Mouse (Mus musculus) neural tube, embryonic 11.5 days (tissue): Measurements from ENCODE around the gene Slc1a3. TPM values are rescaled to one million over a fixed set of nuclear protein-coding genes. Genes with fewer than 3 reads are reported as not detected.

ENCODE experiments used
- ATAC-seq: fragments of 200-750 bp; cut with Nextera tagmentation; 2 replicates; pipeline ENCODE4 v1.8.0; 2017; ENCODE audit warnings: moderate number of reproducible peaks, mild to moderate bottlenecking, moderate TSS enrichment, moderate library complexity; ENCODE audit not compliant: insufficient read depth, low FRiP score, low TSS enrichment
- DNase-seq: peaks from one replicate; pipeline ENCODE4 v3.0.0-alpha.2; 2015; ENCODE audit warnings: low spot score
- H3K27ac ChIP-seq: fragments of 300-500 bp; sonication (generic); 2 replicates; pipeline ENCODE4 v1.5.1; 2014; ENCODE audit warnings: low read depth, mild to moderate bottlenecking, low read length
- H3K27me3 ChIP-seq: fragments of 300-500 bp; sonication (generic); 2 replicates; pipeline ENCODE4 v1.6.1; 2014; ENCODE audit warnings: mild to moderate bottlenecking, low read length, mixed read lengths; ENCODE audit not compliant: control insufficient read depth, insufficient read depth
- H3K36me3 ChIP-seq: fragments of 300-500 bp; sonication (generic); 2 replicates; pipeline ENCODE4 v1.6.1; 2014; ENCODE audit warnings: mild to moderate bottlenecking, low read length, moderate library complexity, mixed read lengths; ENCODE audit not compliant: control insufficient read depth, insufficient read depth
- H3K4me1 ChIP-seq: fragments of 300-500 bp; sonication (generic); 2 replicates; pipeline ENCODE4 v1.6.1; 2014; ENCODE audit warnings: low read length, mixed read lengths; ENCODE audit not compliant: control insufficient read depth, insufficient read depth
- H3K4me2 ChIP-seq: fragments of 300-500 bp; sonication (generic); 2 replicates; pipeline ENCODE4 v1.6.1; 2014; ENCODE audit warnings: low read depth, mild to moderate bottlenecking, moderate library complexity
- H3K4me3 ChIP-seq: fragments of 300-500 bp; sonication (generic); 2 replicates; pipeline ENCODE4 v1.5.1; 2014; ENCODE audit warnings: low read depth, low read length
- H3K9ac ChIP-seq: fragments of 300-500 bp; sonication (generic); 2 replicates; pipeline ENCODE4 v1.6.1; 2014; ENCODE audit warnings: mild to moderate bottlenecking, low read length
- H3K9me3 ChIP-seq: fragments of 300-500 bp; sonication (generic); 2 replicates; pipeline ENCODE4 v1.6.1; 2016; ENCODE audit warnings: low read length; ENCODE audit not compliant: control insufficient read depth
- WGBS: fragments of 180-500 bp; shearing (Covaris S2); extraction: QIAGEN DNeasy Blood & Tissue Kit; methylation state at CpG from one replicate; pipeline ENCODE4 v1.1.7; 2014; 5-methylcytosine and 5-hydroxymethylcytosine counted together
- polyA plus RNA-seq: library from polyadenylated mRNA; unstranded; fragments of >200 nt; fragmentation: Nextera tagmentation; extraction: Ambion mirVana; gene quantifications from 2 replicates; pipeline ENCODE4 v1.2.1, GENCODE M21; 2014

Gene Slc1a3
- polyA plus RNA-seq, 1 experiment from 2014 or later: 58.6 TPM

DNA sequence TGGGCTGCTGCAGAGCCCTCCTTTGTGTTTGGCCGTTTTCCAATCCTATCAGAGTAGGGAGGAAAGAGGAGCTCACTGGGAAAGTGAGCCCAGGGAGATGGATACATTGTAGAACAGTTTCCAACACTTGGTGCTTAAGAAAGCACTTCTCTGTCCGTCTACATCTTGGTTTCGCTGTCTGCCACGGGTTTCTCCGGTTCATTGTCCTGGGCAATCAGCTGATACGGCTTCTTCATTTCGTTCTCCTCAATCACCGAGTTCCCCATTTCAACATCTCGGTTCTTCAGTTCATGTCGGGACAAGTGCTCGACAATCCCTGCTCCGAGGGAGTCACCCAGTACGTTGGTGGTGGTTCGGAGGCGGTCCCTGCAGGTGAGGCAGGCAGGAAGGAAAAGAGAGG lies 74.6 kb downstream of the Slc1a3 start:
- H3K9me3 ChIP-seq: no peaks in the 10 kb centered on the region
- no peak overlapping the region for H3K4me3 ChIP-seq
- no peaks in the 10 kb centered on the region for H3K27me3 ChIP-seq
- DNase-seq (no peak), ATAC-seq (no peak)
- peaks cover 7% of the 10 kb centered on the region for H3K4me1 ChIP-seq
- H3K9ac ChIP-seq: no peak overlapping the region
- no peaks in the 10 kb centered on the region for H3K36me3 ChIP-seq
- H3K4me2 ChIP-seq: no peak overlapping the region
- 97% methylated on average over 15 of the region's 15 CpGs for WGBS
- no peak overlapping the region for H3K27ac ChIP-seq

GRCm38 (mm10) chr15:8634807-8635206 lies 75.8 kb downstream of the Slc1a3 start:
- Histone ChIP-seq H3K4me1 (peaks cover 7% of the 10 kb centered on the region), H3K27me3 (no peaks in the 10 kb centered on the region), H3K4me2 (no peak overlapping the region), H3K4me3 (no peak overlapping the region), H3K9me3 (no peaks in the 10 kb centered on the region), H3K9ac (no peak overlapping the region), H3K36me3 (no peaks in the 10 kb centered on the region), H3K27ac (no peak overlapping the region)
- ATAC-seq: no peak
- 94% methylated on average over 4 of the region's 4 CpGs for WGBS
- no peak for DNase-seq

GRCm38 (mm10) chr15:8634355-8634754 lies 76.2 kb downstream of the Slc1a3 start:
- WGBS: 65% methylated on average over 3 of the region's 3 CpGs
- DNase-seq (no peak), ATAC-seq (no peak)
- Histone ChIP-seq H3K9me3 (no peaks in the 10 kb centered on the region), H3K36me3 (no peaks in the 10 kb centered on the region), H3K9ac (no peak overlapping the region), H3K27ac (no peak overlapping the region), H3K4me2 (no peak overlapping the region), H3K4me3 (no peak overlapping the region), H3K4me1 (peaks cover 7% of the 10 kb centered on the region), H3K27me3 (no peaks in the 10 kb centered on the region)

DNA sequence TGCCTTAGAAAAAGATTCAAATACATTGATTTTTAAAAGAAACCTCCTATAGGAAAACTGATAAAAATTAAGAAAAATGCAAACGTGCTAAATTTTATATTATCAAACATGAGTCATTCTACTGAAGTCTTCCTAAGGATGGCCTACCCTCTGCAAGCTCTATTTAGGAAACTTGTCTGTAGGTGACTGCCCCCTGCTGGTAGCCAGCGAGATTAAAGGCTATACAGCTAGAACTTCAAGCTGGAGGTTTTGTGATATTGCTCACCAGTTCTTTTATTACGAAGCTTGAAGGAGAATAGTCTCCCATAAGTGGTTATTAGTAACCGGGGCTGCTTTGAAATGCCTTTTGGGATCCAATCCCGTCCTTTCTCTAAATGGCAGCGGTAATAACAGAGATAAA lies 77.2 kb downstream of the Slc1a3 start:
- no peak for ATAC-seq
- Histone ChIP-seq H3K9me3 (no peaks in the 10 kb centered on the region), H3K4me1 (peaks cover 7% of the 10 kb centered on the region), H3K4me3 (no peak overlapping the region), H3K27me3 (no peaks in the 10 kb centered on the region), H3K9ac (no peak overlapping the region), H3K36me3 (no peaks in the 10 kb centered on the region), H3K4me2 (no peak overlapping the region), H3K27ac (no peak overlapping the region)
- WGBS: 66% methylated on average over 6 of the region's 6 CpGs
- DNase-seq: peak; percentile 54

DNA sequence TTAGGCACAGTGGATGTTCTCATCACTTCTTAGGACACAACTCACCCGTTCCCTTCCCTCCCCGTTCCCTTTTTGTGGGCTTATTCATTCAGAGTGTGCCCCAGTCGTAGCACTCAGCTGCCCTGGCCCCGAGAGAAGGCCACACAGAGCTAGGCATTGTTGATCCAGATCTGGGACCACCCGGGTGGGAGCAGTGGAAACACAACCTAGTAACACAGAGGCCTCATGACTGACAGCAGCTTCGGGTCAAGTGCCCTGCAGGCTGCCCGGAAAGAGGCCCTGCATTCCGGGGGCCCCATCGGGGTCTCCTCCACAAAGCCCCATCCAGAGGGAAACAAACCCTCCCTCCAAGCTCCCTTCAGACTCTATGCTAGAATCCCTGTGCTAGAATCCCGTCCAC lies 78.2 kb downstream of the Slc1a3 start:
- peak overlapping the region; percentile 39; the same call in 1 of the 2 replicates for H3K27ac ChIP-seq
- peaks cover 7% of the 10 kb centered on the region for H3K4me1 ChIP-seq
- H3K36me3 ChIP-seq: no peaks in the 10 kb centered on the region
- DNase-seq (peak; percentile 72), ATAC-seq (peak; percentile 54)
- no peak overlapping the region for H3K4me3 ChIP-seq
- H3K4me2 ChIP-seq: no peak overlapping the region
- 8% methylated on average over 10 of the region's 10 CpGs for WGBS
- H3K27me3 ChIP-seq: no peaks in the 10 kb centered on the region
- H3K9ac ChIP-seq: no peak overlapping the region
- no peaks in the 10 kb centered on the region for H3K9me3 ChIP-seq

DNA sequence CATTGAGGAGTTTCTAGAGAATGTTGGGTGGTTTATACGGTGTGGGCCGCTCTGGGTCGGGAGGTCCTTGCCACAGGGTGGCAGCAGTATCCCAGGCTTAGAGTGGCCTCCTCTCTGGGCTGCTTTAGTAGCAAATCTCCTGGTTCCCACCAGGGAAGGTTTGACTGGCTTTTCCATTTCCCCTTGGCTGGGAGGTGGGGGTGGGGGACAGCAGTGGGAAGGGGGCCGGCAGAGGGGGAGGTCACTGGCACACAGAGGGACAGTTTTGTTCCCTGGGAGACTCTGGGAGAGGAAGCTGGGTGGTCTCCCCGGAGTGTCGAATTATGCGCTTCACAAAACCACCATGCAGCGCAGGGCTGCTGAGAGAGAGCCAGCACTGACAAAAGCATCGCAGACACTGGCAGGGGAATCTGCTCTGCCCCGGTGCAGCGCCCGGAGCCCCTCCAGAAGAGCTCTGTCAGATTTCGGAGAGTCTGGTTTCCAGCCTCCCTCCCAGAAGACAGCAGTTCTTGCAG lies 81.2 kb downstream of the Slc1a3 start:
- no peaks in the 10 kb centered on the region for H3K36me3 ChIP-seq
- H3K9me3 ChIP-seq: no peaks in the 10 kb centered on the region
- peak overlapping the region; percentile 31 for H3K4me3 ChIP-seq
- WGBS: 2% methylated on average over 13 of the region's 13 CpGs
- H3K9ac ChIP-seq: peak overlapping the region; percentile 58
- peaks cover 7% of the 10 kb centered on the region for H3K4me1 ChIP-seq
- H3K4me2 ChIP-seq: peak overlapping the region; percentile 62
- H3K27ac ChIP-seq: peak overlapping the region; percentile 39; the same call in 1 of the 2 replicates
- no peaks in the 10 kb centered on the region for H3K27me3 ChIP-seq
- DNase-seq: peak; percentile 88
- ATAC-seq: peak; percentile 89

- ATAC-seq (no peak), DNase-seq (no peak)
- no peak overlapping the region for H3K4me2 ChIP-seq
- no peaks in the 10 kb centered on the region for H3K27me3 ChIP-seq
- no peak overlapping the region for H3K9ac ChIP-seq
- no peak overlapping the region for H3K27ac ChIP-seq
- no peaks in the 10 kb centered on the region for H3K9me3 ChIP-seq
- 68% methylated on average over 8 of the region's 8 CpGs for WGBS
- H3K36me3 ChIP-seq: no peaks in the 10 kb centered on the region
- peaks cover 7% of the 10 kb centered on the region for H3K4me1 ChIP-seq
- no peak overlapping the region for H3K4me3 ChIP-seq
These were observed 82.4 kb downstream of the Slc1a3 start for GRCm38 (mm10) chr15:8628150-8628549.

GRCm38 (mm10) chr15:8627097-8627537 lies 83.4 kb downstream of the Slc1a3 start:
- peak; percentile 17; the same call in 1 of the 2 replicates for ATAC-seq
- peak overlapping the region; percentile 53 for H3K4me2 ChIP-seq
- peaks cover 3% of the 10 kb centered on the region for H3K4me1 ChIP-seq
- no peaks in the 10 kb centered on the region for H3K27me3 ChIP-seq
- H3K4me3 ChIP-seq: peak overlapping the region; percentile 25
- H3K36me3 ChIP-seq: no peaks in the 10 kb centered on the region
- WGBS: 5% methylated on average over 15 of the region's 15 CpGs
- no peaks in the 10 kb centered on the region for H3K9me3 ChIP-seq
- no peak overlapping the region for H3K9ac ChIP-seq
- peak; percentile 77 for DNase-seq
- no peak overlapping the region for H3K27ac ChIP-seq

DNA sequence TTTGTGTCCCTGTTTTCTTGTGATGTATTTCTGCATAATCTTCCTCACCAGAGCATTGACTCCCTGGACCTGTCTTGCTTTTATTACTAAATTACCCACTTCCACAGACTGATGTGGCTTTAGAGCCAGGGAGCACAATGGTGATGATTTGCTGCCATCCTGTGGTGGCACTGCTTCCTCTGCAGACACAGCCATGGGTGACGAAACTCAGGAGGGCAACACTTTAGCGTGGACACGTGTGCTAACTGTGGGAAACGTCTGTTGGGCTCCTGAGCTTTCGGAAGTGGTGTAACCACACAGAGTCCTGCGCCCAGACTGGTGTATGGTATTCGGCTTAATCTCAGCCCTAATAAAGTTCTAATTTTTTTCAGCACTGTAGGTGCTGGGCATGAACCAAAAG lies 85.2 kb downstream of the Slc1a3 start:
- H3K27ac ChIP-seq: no peak overlapping the region
- 58% methylated on average over 7 of the region's 7 CpGs for WGBS
- DNase-seq (peak; percentile 40), ATAC-seq (no peak)
- no peak overlapping the region for H3K9ac ChIP-seq
- no peaks in the 10 kb centered on the region for H3K36me3 ChIP-seq
- no peak overlapping the region for H3K4me3 ChIP-seq
- no peaks in the 10 kb centered on the region for H3K9me3 ChIP-seq
- no peaks in the 10 kb centered on the region for H3K4me1 ChIP-seq
- no peaks in the 10 kb centered on the region for H3K27me3 ChIP-seq
- H3K4me2 ChIP-seq: no peak overlapping the region
